Mouse (Mus musculus) limb, embryonic 13.5 days (tissue): Measurements from ENCODE around the gene Prdm12. TPM values are rescaled to one million over a fixed set of nuclear protein-coding genes. Genes with fewer than 3 reads are reported as not detected.

Source experiments
- ATAC-seq: fragments of 200-750 bp; cut with Nextera tagmentation; 2 replicates; pipeline ENCODE4 v1.8.0; 2017; ENCODE audit warnings: low read depth, moderate number of reproducible peaks, moderate TSS enrichment; ENCODE audit not compliant: low FRiP score
- H3K27ac ChIP-seq: fragments of 300-500 bp; sonication (generic); 2 replicates; pipeline ENCODE4 v1.5.1; 2015; ENCODE audit warnings: inconsistent platforms, mild to moderate bottlenecking, moderate library complexity
- H3K27me3 ChIP-seq: fragments of 300-500 bp; sonication (generic); 2 replicates; pipeline ENCODE4 v1.6.1; 2015; ENCODE audit warnings: mild to moderate bottlenecking, inconsistent platforms
- H3K36me3 ChIP-seq: fragments of 300-500 bp; sonication (generic); 2 replicates; pipeline ENCODE4 v1.6.1; 2015; ENCODE audit warnings: inconsistent platforms, mild to moderate bottlenecking, moderate library complexity
- H3K4me1 ChIP-seq: fragments of 300-500 bp; sonication (generic); 2 replicates; pipeline ENCODE4 v1.6.1; 2015; ENCODE audit warnings: inconsistent platforms
- H3K4me2 ChIP-seq: fragments of 300-500 bp; sonication (generic); replicated peaks from 2 replicates; pipeline ENCODE4 v1.6.1; 2015; ENCODE audit warnings: inconsistent platforms, mild to moderate bottlenecking, moderate library complexity
- H3K4me3 ChIP-seq: fragments of 300-500 bp; sonication (generic); 2 replicates; pipeline ENCODE4 v1.5.1; 2015; ENCODE audit warnings: moderate library complexity, mild to moderate bottlenecking, inconsistent platforms
- H3K9ac ChIP-seq: fragments of 300-500 bp; sonication (generic); 2 replicates; pipeline ENCODE4 v1.6.1; 2015; ENCODE audit warnings: mild to moderate bottlenecking, inconsistent platforms
- H3K9me3 ChIP-seq: fragments of 300-500 bp; sonication (generic); 2 replicates; pipeline ENCODE4 v1.6.1; 2016; ENCODE audit warnings: inconsistent platforms
- WGBS: fragments of 180-500 bp; shearing (Covaris S2); methylation state at CpG from one replicate; pipeline ENCODE4 v1.1.7; 2015; 5-methylcytosine and 5-hydroxymethylcytosine counted together
- polyA plus RNA-seq: library from polyadenylated mRNA; unstranded; fragments of >200 nt; fragmentation: Nextera tagmentation; extraction: Ambion mirVana; gene quantifications from 2 replicates; pipeline ENCODE4 v1.2.1, GENCODE M21; 2015

Gene Prdm12
- polyA plus RNA-seq, result not detected in 2 replicates

DNA sequence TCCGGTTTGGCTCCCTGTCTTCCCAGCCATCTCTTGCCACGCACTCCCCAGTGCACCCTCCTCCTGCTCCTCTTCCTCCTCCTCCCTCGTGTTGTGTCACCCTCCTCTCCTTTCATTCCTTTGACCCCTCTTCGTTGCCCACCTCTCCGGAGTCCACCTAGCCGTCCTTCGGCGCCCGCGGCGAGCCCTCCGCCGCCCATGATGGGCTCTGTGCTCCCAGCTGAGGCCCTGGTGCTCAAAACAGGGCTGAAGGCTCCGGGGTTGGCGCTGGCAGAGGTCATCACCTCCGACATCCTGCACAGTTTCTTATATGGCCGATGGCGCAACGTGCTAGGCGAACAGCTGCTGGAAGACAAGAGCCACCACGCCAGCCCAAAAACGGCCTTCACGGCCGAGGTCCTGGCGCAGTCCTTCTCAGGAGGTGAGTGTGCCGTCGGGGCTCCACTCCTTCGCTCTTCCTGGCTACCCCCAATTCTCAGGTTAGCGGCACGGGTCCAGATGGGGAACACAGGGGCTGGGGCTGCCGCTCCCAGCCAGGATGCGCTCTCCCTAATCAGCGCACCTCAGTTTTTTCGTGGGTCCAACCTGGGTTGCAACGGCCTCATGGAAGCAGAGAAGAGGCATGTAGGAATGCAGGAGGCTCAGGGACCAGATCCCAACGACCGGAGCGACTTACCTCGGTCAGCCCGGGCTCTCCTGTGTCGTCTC is at the start of gene Prdm12:
Gene Prdm12 (plus strand): TSS at position 137 of the 708 bp plus-strand sequence.
- WGBS, result 1% methylated on average over 41 of the region's 41 CpGs
- Histone ChIP-seq H3K9ac (no peak within 1 kb of the TSS), H3K4me3 (peak within 1 kb of the TSS; percentile 3)

GRCm38 (mm10) chr2:31591799-31592484 is 47.9 kb upstream of the Prdm12 start:
- no peak overlapping the region for H3K27ac ChIP-seq
- ATAC-seq, result no peak
- H3K9me3 ChIP-seq, result no peaks in the 10 kb centered on the region
- no peak overlapping the region for H3K9ac ChIP-seq
- 84% methylated on average over 9 of the region's 9 CpGs for WGBS
- H3K4me3 ChIP-seq, result no peak overlapping the region
- peaks cover 76% of the 10 kb centered on the region for H3K36me3 ChIP-seq
- H3K4me1 ChIP-seq, result no peaks in the 10 kb centered on the region
- H3K27me3 ChIP-seq, result no peaks in the 10 kb centered on the region
- H3K4me2 ChIP-seq, result no peak overlapping the region

More for the DNA sequence above, at the start of gene Prdm12:
- H3K27me3 ChIP-seq, result peaks cover 100% of the 10 kb centered on the region
- no peak for ATAC-seq
- H3K27ac ChIP-seq, result no peak within 1 kb of the TSS
- peaks cover 52% of the 10 kb centered on the region for H3K4me1 ChIP-seq
- peak within 1 kb of the TSS; percentile 7; the same call in 1 of the 2 replicates for H3K4me2 ChIP-seq
- no peaks in the 10 kb centered on the region for H3K9me3 ChIP-seq
- H3K36me3 ChIP-seq, result no peaks in the 10 kb centered on the region

DNA sequence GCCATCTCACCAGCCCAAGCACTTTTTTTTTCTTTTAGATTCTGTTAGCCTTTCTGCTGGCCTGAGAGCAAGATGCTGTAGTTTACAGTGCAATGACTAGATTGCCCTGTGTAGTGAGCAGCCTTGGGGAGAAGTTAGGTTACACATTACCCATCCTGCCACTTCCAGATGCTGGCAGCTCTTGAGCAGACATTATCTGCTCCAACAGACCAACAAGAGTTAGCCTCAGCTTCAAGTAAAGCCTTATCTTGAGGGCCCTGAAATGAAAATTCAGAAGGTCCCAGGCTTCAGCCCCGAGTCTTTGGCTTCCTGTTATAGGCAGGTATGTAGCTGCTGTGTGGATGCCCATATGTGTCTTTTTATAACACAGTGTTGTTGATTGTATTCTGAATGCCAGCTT is 32.3 kb upstream of the Prdm12 start:
- no peak for ATAC-seq
- H3K9ac ChIP-seq, result no peak overlapping the region
- no peaks in the 10 kb centered on the region for H3K9me3 ChIP-seq
- no peaks in the 10 kb centered on the region for H3K27me3 ChIP-seq
- H3K4me2 ChIP-seq, result no peak overlapping the region
- 89% methylated on average over 1 of the region's 1 CpGs for WGBS
- no peak overlapping the region for H3K27ac ChIP-seq
- no peak overlapping the region for H3K4me3 ChIP-seq
- peaks cover 94% of the 10 kb centered on the region for H3K36me3 ChIP-seq
- H3K4me1 ChIP-seq, result no peaks in the 10 kb centered on the region

- Histone ChIP-seq H3K36me3 (peaks cover 98% of the 10 kb centered on the region), H3K27me3 (no peaks in the 10 kb centered on the region), H3K9ac (no peak overlapping the region), H3K4me3 (no peak overlapping the region), H3K27ac (no peak overlapping the region), H3K4me2 (no peak overlapping the region), H3K4me1 (no peaks in the 10 kb centered on the region), H3K9me3 (no peaks in the 10 kb centered on the region)
- no peak for ATAC-seq
- 34% methylated on average over 7 of the region's 7 CpGs for WGBS
These were observed 30.0 kb upstream of the Prdm12 start for GRCm38 (mm10) chr2:31609859-31610261.

DNA sequence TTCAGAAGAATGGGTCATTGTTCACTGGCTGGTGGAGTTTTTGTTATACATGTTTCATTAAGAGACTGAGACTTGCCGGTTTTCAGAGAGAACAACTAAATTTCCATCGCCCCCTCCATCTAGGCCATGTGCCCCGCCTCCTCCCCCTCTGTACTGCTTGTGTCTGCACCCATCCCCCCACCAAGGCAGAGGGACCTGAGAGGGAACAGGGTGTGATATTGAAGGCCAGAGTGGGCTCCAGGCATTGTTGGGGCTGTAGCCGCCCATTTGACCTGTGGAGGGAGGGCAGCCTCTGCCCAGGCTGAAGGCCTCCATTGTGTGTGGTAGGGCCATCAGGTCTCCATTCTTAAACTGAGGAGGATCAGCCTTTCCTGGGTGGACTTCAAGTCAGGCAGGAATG is 28.9 kb upstream of the Prdm12 start:
- Histone ChIP-seq H3K4me2 (no peak overlapping the region), H3K36me3 (peaks cover 98% of the 10 kb centered on the region), H3K27me3 (no peaks in the 10 kb centered on the region), H3K9me3 (no peaks in the 10 kb centered on the region), H3K4me1 (no peaks in the 10 kb centered on the region), H3K9ac (no peak overlapping the region), H3K4me3 (no peak overlapping the region), H3K27ac (no peak overlapping the region)
- WGBS, result 60% methylated on average over 4 of the region's 4 CpGs
- ATAC-seq, result no peak

- Histone ChIP-seq H3K4me1 (no peaks in the 10 kb centered on the region), H3K27ac (no peak overlapping the region), H3K4me2 (no peak overlapping the region), H3K36me3 (peaks cover 95% of the 10 kb centered on the region), H3K4me3 (no peak overlapping the region), H3K27me3 (no peaks in the 10 kb centered on the region), H3K9me3 (no peaks in the 10 kb centered on the region), H3K9ac (no peak overlapping the region)
- ATAC-seq, result no peak
- 80% methylated on average over 8 of the region's 8 CpGs for WGBS
These were observed 28.4 kb upstream of the Prdm12 start for GRCm38 (mm10) chr2:31611400-31611799.

GRCm38 (mm10) chr2:31612627-31613026 is 27.2 kb upstream of the Prdm12 start:
- Histone ChIP-seq H3K4me1 (no peaks in the 10 kb centered on the region), H3K4me2 (no peak overlapping the region), H3K9me3 (no peaks in the 10 kb centered on the region), H3K36me3 (peaks cover 89% of the 10 kb centered on the region), H3K27ac (no peak overlapping the region), H3K9ac (no peak overlapping the region), H3K4me3 (no peak overlapping the region), H3K27me3 (no peaks in the 10 kb centered on the region)
- 73% methylated on average over 6 of the region's 6 CpGs for WGBS
- ATAC-seq, result no peak

DNA sequence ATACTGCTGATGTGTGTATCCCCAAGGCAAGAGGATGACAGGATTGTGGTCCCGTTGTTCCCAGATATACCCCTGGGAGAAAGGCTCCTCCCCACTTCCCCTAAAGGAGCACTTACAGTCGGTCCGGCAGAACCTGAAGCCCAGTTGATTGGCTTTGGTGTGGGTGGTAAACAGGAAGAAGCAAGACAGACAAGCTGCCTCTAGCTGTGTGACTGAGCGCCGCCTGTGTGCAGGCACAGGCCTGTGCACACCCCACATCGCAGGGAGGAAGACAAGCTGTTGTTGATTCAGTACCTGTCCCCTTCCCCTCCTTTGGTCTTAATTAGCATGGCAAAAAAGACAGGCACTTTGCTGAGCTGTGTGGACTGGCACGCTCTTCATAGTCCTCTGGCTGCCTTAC is 26.1 kb upstream of the Prdm12 start:
- Histone ChIP-seq H3K4me1 (no peaks in the 10 kb centered on the region), H3K27me3 (no peaks in the 10 kb centered on the region), H3K9ac (no peak overlapping the region), H3K4me2 (no peak overlapping the region), H3K9me3 (no peaks in the 10 kb centered on the region), H3K36me3 (peaks cover 87% of the 10 kb centered on the region), H3K4me3 (no peak overlapping the region), H3K27ac (no peak overlapping the region)
- 83% methylated on average over 7 of the region's 7 CpGs for WGBS
- ATAC-seq, result no peak

- H3K4me1 ChIP-seq, result no peaks in the 10 kb centered on the region
- no peaks in the 10 kb centered on the region for H3K27me3 ChIP-seq
- no peak overlapping the region for H3K27ac ChIP-seq
- H3K9ac ChIP-seq, result no peak overlapping the region
- peaks cover 43% of the 10 kb centered on the region for H3K36me3 ChIP-seq
- H3K4me3 ChIP-seq, result no peak overlapping the region
- 81% methylated on average over 14 of the region's 14 CpGs for WGBS
- ATAC-seq, result no peak
- H3K9me3 ChIP-seq, result peaks cover 1% of the 10 kb centered on the region; the same call in 1 of the 2 replicates
- no peak overlapping the region for H3K4me2 ChIP-seq
These were observed 21.2 kb upstream of the Prdm12 start for GRCm38 (mm10) chr2:31618484-31619161.

DNA sequence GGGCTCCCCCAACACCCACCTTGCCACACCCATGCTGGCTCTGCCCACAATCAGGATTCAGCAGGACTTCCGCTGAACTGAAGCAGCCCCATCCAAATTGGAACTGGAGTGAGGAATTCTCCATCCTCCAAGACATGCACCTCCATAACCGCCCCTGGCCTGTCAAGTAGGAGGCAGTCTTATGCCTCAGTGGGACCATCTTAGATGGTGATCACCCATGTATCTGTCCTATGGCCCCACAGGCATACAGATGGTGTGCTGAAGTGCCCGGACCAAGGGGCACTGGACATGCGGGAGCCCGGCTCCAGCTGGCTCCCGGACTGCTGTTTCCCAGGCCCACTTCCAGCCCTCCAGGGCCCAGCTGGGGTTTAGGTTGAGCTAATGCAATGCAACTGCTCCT is 20.6 kb upstream of the Prdm12 start:
- WGBS, result 88% methylated on average over 6 of the region's 6 CpGs
- no peak for ATAC-seq
- H3K27ac ChIP-seq, result no peak overlapping the region
- peaks cover 37% of the 10 kb centered on the region for H3K36me3 ChIP-seq
- no peak overlapping the region for H3K4me3 ChIP-seq
- H3K27me3 ChIP-seq, result no peaks in the 10 kb centered on the region
- H3K4me1 ChIP-seq, result no peaks in the 10 kb centered on the region
- no peak overlapping the region for H3K4me2 ChIP-seq
- no peak overlapping the region for H3K9ac ChIP-seq
- peaks cover 4% of the 10 kb centered on the region; the same call in 1 of the 2 replicates for H3K9me3 ChIP-seq

- H3K9ac ChIP-seq, result no peak overlapping the region
- H3K36me3 ChIP-seq, result no peaks in the 10 kb centered on the region
- 64% methylated on average over 3 of the region's 3 CpGs for WGBS
- no peak overlapping the region for H3K4me3 ChIP-seq
- H3K4me2 ChIP-seq, result no peak overlapping the region
- no peak for ATAC-seq
- no peaks in the 10 kb centered on the region for H3K9me3 ChIP-seq
- peaks cover 34% of the 10 kb centered on the region for H3K4me1 ChIP-seq
- no peak overlapping the region for H3K27ac ChIP-seq
- H3K27me3 ChIP-seq, result peaks cover 89% of the 10 kb centered on the region
These were observed 6.3 kb upstream of the Prdm12 start for GRCm38 (mm10) chr2:31633531-31633930.
